Mouse (Mus musculus): ENCODE results near the gene Armc9. TPM values are rescaled to one million over a fixed set of nuclear protein-coding genes. Genes with fewer than 3 reads are reported as not detected.

Armc9 gene
- 10.1 TPM in 2 replicates for polyA plus RNA-seq (2015; fragmentation: Nextera tagmentation; extraction: Ambion mirVana)

DNA sequence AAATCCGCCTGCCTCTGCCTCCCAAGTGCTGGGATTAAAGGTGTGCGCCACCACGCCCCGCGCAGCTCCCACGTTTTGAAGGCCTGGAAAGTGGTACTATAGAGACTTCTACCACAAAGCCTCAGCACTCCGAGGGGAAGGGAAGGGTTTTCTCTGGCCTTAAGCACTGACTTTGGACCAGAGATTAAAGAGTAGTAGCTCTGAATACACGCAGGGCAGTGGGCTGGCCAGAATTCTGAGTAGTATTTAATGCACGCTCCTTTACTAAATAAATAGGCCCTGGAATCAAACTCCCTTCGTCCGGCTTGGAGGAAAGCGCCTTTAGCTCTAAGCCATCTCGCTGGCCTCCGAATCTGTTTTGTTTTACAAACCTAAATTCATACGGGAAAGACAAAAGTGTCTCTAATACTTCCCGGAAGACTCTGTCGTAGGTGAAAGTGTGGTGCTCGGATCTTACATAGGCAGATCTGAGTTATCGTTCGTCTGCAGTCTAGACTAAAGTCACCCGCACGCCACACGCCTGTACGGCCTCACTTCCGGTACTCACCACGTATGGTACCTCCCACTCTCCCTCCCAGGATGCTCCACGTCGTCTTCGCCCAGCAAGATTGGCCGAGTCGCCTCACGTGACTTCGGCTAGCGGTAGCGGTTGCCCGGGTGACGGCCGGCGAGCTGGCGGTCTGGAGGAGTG is at the start of gene Armc9:
Armc9 (plus strand) TSS at position 648 of the 691 bp plus-strand sequence.

GRCm38 (mm10) chr1:86111779-86112178 is 42.8 kb upstream of the Armc9 start, which contains the start of gene Htr2b:
Gene Htr2b (minus strand): TSS chr1:86111970.

GRCm38 (mm10) chr1:86133337-86133736 is 21.2 kb upstream of the Armc9 start, which contains the start of gene Gm21972:
Gene Gm21972 (plus strand): TSS chr1:86133637.

GRCm38 (mm10) chr1:86302532-86302931 is 148.0 kb downstream of the Armc9 start, which contains the start of gene B3gnt7:
Gene B3gnt7 (plus strand): TSS chr1:86302832.

Other genes starting within 250 kb of the Armc9 start
- 0.20 TPM in 1 of 2 replicates, not detected in the other for gene 4933407L21Rik, start 226.3 kb upstream of the Armc9 start, polyA plus RNA-seq (2015; fragmentation: Nextera tagmentation; extraction: Ambion mirVana)
- 0.06 and 0.11 TPM in 2 replicates for gene Gpr55, start 193.8 kb upstream of the Armc9 start, polyA plus RNA-seq (2015; fragmentation: Nextera tagmentation; extraction: Ambion mirVana)
- gene Spata3, start 138.0 kb upstream of the Armc9 start, polyA plus RNA-seq (2015; fragmentation: Nextera tagmentation; extraction: Ambion mirVana): not detected in 2 replicates
- 0.15 and 0.23 TPM in 2 replicates for gene 2810459M11Rik, start 108.9 kb upstream of the Armc9 start, polyA plus RNA-seq (2015; fragmentation: Nextera tagmentation; extraction: Ambion mirVana)
- 99.1 and 101 TPM in 2 replicates for gene Psmd1, start 90.4 kb upstream of the Armc9 start, polyA plus RNA-seq (2015; fragmentation: Nextera tagmentation; extraction: Ambion mirVana)
- gene Htr2b, start 42.8 kb upstream of the Armc9 start, polyA plus RNA-seq (2015; fragmentation: Nextera tagmentation; extraction: Ambion mirVana): 0.70 and 1.1 TPM in 2 replicates
- gene Gm21972, start 21.1 kb upstream of the Armc9 start, polyA plus RNA-seq (2015; fragmentation: Nextera tagmentation; extraction: Ambion mirVana): 0.30 TPM in 1 of 2 replicates, not detected in the other
- gene B3gnt7, start 148.1 kb downstream of the Armc9 start, polyA plus RNA-seq (2015; fragmentation: Nextera tagmentation; extraction: Ambion mirVana): 2.7 and 2.8 TPM in 2 replicates
- gene Ncl, start 204.6 kb downstream of the Armc9 start, polyA plus RNA-seq (2015; fragmentation: Nextera tagmentation; extraction: Ambion mirVana): 206 and 253 TPM in 2 replicates